Mouse (Mus musculus) CH12F3 (cell line): ENCODE results near the gene Mfsd12.

Experiments
- in situ Hi-C: fragments of 300-500 bp; cut with MboI; formaldehyde crosslinking; loops from 2 replicates; pipeline ENCODE4 v1.14.3; 2020; ENCODE audit warnings: low sequenced_read_pairs

The Mfsd12 gene

GRCm38 (mm10) chr10:81399798-81400308 lies 42.6 kb downstream of the Mfsd12 start:
- in situ Hi-C loops = loop anchor here (5.0 kb wide), 1 partner anchor 52 kb away; no protein-coding TSS in a partner anchor

GRCm38 (mm10) chr10:81400371-81401204 lies 43.3 kb downstream of the Mfsd12 start:
- in situ Hi-C loops = no loop called here

GRCm38 (mm10) chr10:81401205-81401520 lies 43.9 kb downstream of the Mfsd12 start:
- in situ Hi-C loops = no loop called here

GRCm38 (mm10) chr10:81401521-81402226 lies 44.4 kb downstream of the Mfsd12 start:
- in situ Hi-C loops = no loop called here

- in situ Hi-C loops = no loop called here
These were observed 45.0 kb downstream of the Mfsd12 start for GRCm38 (mm10) chr10:81402227-81402765.

GRCm38 (mm10) chr10:81403511-81403910 lies 46.2 kb downstream of the Mfsd12 start:
- in situ Hi-C loops = no loop called here

GRCm38 (mm10) chr10:81404082-81404481 lies 46.8 kb downstream of the Mfsd12 start:
- in situ Hi-C loops = no loop called here

GRCm38 (mm10) chr10:81404720-81405119 lies 47.4 kb downstream of the Mfsd12 start:
- in situ Hi-C loops = no loop called here

- in situ Hi-C loops = no loop called here
These were observed 48.4 kb downstream of the Mfsd12 start for GRCm38 (mm10) chr10:81405588-81406201.

GRCm38 (mm10) chr10:81406504-81407440 lies 49.5 kb downstream of the Mfsd12 start:
- in situ Hi-C loops = no loop called here

- in situ Hi-C loops = no loop called here
These were observed 50.5 kb downstream of the Mfsd12 start for GRCm38 (mm10) chr10:81407539-81408423.

- in situ Hi-C loops = no loop called here
These were observed 51.1 kb downstream of the Mfsd12 start for GRCm38 (mm10) chr10:81408424-81408729.

- in situ Hi-C loops = no loop called here
These were observed 51.6 kb downstream of the Mfsd12 start for GRCm38 (mm10) chr10:81408871-81409291.

- in situ Hi-C loops = no loop called here
These were observed 52.0 kb downstream of the Mfsd12 start for GRCm38 (mm10) chr10:81409330-81409729.

GRCm38 (mm10) chr10:81410350-81410749 lies 53.1 kb downstream of the Mfsd12 start:
- in situ Hi-C loops = no loop called here

- in situ Hi-C loops = no loop called here
These were observed 53.7 kb downstream of the Mfsd12 start for GRCm38 (mm10) chr10:81410981-81411380.

GRCm38 (mm10) chr10:81411471-81412400 lies 54.4 kb downstream of the Mfsd12 start:
- in situ Hi-C loops = no loop called here

- in situ Hi-C loops = no loop called here
These were observed 55.5 kb downstream of the Mfsd12 start for GRCm38 (mm10) chr10:81412586-81413309.
